Mouse (Mus musculus) mouse embryonic stem cell (cell line): ENCODE measurements around the gene A3galt2.

Experiments
- in situ Hi-C, 2 experiments: fragments of 300-500 bp; cut with MboI; formaldehyde crosslinking; loops; 1 replicate in 1 of 2; 3 replicates in 1 of 2; pipeline ENCODE4 v1.14.3; 2019 to 2020; ENCODE audit warnings: low sequenced_read_pairs in 2 of 2, low pct_unique_long_range_greater_than_20kb in 1 of 2, mixed read lengths in 1 of 2; ENCODE audit not compliant: unreplicated experiment in 1 of 2

Gene A3galt2

DNA sequence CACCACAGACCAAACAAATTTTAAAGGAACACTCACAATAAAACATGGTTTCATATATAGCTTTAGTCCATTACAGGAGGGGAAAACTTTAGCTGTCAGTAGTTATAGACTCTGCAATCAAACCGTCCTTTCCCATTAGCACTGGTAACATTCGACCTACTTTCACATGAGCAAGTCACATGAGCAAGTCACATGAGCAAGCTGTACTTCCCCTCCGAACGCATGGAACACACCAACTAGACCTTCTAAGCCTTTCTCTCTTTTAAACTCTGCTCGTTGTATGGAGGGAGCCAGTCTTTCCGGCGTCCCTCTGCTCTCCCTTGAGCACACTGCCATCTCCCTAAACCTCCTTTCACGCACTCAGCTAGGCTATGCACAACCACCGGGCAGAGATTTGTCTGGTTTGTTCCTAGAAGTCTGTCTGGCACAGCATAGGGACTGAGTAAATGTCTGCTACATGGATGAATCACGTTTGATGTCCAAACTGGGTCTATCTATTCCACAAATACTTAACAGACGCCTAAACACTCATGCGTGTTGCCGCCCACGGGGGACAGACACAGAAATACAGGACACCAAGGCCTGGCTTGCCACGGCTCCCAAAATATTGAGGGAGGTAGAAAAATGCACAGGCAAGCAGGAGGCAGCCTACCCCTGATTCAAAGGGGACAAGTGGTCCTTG is 29.9 kb downstream of the A3galt2 start:
- in situ Hi-C loops: no loop called here

DNA sequence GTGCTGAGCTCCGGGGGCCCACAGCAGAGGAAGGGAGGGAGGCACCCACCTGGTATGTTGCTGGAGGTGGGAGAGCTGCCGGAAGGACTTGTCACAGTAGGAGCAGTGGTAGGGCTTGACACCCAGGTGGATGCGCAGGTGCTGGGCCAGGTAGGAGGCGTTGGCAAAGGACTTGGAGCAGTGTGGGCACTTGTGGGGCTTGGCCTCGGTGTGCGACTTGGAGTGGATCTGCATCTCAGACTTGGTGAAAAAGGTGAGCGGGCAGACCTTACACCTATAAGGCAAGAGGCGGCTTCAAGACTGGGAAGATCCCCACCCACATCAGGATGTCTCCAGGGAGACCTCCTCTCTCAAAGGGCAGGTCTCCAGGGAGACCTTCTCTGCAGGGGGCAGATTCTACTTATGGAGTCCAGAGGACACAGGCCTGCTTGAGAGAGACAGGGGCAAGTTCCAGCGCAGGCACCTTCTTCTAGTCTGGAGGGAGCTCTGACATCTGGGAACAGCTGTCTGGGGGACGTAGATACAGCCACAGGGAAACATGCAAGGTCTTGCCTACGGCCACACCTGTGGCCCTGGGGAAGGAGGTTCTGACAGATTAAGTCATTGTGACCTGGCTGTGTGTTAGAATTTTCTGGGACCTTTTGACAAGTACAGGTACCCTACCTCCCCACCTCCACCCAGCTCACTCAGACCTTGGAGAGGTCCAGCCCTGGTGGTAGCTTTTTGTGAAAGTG is 30.9 kb downstream of the A3galt2 start:
- in situ Hi-C loops: no loop called here

DNA sequence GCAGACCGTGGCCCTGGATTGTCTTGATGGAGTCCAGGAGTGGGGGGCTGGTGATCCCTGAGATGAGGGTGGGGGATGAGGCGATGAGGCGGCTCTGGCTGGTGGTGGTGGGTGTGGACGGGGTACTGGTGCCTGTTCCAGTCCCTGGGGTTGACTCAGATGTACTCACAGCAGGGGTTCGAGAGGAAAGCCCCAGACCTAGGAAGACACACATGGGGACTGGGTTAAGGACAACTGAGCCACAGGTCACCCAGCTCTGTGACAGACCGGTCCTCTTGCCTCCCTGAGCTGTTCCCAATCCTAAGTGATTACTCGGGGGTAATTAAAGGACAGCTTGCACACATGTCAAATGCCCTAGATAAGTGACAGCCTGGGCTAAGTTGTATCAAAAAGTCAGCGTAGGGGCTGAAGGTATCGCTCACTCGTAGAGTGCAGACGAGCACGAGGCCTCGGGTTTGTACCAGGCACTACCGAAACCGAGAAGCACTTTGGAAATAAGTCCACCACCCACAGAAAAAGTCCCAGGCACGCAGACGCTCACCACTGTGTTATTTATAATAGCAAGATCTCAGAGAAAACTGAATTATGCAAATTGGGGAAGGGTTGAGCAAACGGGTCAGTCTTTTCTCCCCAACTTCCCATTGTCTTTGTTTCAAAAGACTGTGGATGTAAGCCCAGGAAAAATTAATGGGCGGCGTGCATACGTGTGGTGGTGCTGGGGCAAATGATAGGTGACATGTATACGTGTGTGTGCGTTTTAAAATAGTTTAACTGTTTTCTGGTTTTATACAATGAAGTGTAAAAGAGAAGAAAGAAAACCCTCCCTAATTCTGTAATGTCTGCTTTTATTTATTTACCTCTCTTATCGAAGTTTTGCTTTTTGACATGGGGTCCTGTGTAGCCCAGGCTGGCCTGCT is 32.1 kb downstream of the A3galt2 start:
- in situ Hi-C loops: no loop called here

DNA sequence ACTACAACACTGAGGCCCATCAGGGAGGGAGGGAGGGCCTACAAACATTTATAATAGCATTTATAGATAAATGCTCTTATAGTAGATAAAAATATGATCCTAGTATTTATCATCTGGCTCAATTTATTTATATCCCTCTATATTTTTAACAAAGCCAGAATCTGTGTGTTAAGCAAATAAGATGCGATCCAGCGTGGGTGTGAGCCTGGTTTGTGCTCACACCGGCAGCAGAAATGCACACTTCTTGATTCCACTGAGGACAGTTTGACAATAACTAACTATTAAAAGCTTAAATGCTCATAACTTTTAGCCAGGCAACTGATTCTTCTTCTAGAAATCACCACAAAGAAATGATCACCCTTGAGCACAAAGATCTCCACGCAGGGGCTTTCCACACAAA is 32.9 kb downstream of the A3galt2 start:
- in situ Hi-C loops: no loop called here

DNA sequence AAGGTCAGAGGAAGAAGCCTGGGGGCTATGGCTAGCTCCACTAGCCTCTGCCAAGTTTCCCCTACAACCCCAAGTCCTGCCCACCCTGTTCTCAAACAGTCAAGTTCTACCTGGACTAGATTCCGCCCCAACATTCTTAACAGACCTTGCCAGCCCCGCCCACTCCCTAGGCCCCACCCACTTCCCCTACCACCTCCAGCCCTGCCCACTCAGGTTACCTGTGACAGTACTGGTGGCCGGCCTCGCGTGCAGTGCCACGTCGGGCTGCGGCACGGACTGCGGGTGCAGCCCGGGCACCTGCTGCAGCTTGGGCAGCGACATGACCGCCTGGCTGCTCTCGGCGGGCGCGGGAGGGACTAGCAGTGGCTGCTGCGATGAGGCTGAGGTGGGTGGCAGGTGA is 34.5 kb downstream of the A3galt2 start:
- in situ Hi-C loops: no loop called here

DNA sequence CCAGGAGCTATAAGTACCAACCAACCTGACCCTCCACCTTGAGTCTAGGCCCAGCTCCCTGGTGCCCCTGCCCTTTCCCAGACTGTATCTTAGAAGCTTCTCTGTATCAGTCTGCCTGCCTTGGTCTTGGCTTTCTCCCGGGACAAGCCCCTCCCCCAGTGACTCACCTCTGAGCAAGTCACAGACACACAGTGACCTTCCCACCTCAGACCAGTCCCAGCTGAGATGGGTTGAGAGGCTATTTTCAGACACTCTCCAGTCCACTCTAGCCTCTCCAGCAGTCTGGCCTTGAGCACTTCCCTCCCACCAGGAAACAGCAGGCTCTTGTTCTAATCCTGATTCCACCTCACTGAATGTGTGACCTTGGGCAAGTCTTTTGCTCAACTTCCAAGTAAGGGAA is 38.5 kb downstream of the A3galt2 start:
- in situ Hi-C loops: no loop called here

DNA sequence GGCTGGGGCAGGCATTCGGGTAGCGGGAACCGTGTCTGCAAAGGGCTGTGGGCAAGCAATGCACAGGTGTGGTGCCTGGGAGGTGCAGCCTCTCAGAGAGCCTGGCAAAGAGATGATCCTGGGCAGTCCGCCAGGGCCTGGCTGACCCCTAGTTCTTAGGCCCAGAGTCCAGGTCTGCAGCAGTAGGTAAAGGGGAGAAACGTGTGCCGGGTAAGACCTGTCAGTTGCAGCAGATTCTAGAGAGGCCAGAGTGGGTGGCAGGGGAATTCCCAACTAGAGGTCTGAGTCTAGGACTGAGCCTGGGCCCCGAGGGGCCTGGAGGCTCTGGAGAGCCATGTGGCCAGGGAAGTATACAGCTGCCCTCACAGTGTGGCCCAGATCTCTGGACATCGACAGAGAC is 39.0 kb downstream of the A3galt2 start:
- in situ Hi-C loops: no loop called here

DNA sequence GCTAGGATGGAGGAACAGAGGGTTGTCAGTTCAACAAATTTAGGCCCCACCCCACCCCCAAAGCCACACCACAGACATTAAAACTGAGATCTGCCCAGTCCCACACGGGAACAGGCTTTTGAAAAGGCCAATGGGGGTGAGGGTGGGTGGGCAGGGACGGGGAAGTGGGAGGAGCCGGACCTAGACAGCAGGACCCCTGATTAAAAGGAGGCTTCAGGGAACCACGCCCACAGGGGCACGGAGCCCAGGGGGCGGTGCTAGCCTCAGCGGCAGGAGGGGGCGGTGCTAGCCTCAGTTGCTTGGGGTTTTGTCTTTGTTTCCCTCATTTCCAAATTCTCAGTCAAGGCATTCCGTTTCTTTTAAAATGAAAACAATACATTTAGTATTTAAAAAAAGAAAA is 40.4 kb downstream of the A3galt2 start:
- in situ Hi-C loops: no loop called here

DNA sequence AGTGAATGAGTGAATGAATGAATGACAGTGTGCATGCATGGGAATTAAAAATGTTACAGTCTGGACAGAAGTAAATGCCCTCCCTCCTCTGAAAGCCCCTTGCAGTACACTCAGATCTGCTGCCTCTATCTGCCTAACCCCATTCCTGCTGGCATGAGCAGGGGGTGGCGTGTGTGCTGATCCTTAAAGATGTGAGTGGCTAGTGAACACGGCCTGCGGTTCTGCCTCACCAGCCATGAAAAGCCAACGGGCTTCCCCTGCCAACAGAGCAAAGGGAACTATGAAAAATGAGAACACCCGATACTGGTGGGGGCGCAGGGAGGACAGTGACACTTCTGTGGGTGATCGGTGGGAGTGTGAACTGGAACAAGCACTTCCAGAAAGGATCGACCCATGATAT is 41.6 kb downstream of the A3galt2 start:
- in situ Hi-C loops: no loop called here

DNA sequence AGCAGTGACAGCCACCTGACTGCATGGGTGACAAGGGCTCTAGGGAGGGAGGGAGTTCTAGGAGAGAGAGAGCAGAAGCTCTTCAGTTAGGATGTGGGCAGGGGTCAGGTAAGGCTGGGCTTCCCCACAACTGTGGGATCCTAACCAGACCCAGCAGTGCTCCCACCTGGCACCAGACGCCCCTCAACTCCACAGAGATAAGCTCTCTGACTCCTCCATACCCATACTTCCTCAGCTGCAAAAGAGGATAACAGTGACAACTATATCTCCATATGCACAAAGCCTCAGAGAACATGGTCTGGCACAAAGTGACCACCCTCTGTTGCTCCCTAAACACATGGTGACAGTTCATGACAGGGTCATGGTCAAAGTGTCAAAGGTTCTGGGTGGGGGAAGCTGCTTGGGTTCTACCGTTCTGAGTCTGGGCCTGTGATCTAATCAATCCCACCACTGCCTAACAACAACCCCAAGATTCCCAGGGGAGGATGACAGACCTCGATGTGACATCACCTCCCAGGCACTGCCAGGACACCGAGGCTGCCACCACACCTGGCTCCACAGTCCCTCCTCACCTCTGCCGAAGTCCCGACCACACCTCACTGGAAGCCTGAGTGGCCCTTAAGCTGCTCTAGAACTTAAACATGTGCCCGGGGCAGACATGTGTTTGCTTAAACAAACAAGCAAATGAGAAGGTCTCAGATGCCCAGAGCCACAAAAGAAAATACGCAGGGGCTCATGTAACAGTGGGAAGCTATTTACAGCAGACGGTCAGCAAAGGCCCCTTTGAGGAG is 46.7 kb downstream of the A3galt2 start:
- in situ Hi-C loops: no loop called here

DNA sequence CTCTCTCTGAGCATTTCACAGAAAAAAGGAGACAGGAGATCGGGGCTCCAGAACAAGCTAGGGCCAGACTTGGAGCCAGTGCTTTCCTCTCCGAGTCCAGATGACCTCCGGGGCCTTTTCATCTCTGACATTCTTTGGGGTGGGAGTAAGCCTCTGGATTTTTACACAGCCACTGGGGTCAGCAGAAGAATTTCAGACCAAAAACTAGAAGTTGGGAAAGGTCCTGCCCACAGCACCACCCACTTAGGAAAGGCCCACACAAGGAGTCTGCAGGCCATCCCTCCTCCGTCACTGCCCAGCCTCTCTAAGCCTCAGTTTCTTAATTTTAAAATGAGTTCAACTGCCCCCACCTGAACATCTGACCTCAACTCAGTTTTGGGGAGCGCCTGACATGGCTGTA is 48.4 kb downstream of the A3galt2 start:
- in situ Hi-C loops: no loop called here

DNA sequence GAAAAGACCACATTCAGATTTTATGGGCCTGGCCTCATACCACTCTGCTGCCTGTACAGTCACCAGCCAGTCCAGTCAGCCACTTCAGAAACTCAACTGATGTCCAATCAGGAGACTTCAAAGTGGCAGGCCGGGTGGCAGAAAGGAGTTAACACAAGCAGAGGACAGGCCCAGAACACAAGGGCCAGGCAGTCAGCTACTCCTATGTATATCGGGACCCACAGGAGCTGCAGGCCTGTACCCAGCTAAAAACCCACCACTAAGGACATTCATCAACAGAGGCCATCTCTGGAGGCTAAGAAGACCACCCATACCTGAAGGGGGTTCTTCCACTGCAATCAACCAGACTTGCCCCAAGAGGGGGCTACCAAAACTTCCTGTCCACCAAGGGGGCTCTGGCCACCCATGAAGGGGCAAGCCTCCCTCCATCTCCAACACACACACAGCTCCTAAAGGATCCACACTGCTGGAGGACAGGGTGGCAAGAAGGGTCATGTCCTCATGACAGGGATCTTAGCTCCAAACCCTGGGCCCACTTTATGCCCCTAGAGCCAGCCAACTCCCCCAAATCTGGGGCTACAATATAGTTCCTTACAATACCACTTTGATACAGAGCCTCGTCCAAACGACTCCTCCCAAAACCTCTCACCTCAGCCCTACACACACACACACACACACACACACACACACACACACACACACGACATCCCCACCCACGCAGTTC is 49.4 kb downstream of the A3galt2 start:
- in situ Hi-C loops: no loop called here

DNA sequence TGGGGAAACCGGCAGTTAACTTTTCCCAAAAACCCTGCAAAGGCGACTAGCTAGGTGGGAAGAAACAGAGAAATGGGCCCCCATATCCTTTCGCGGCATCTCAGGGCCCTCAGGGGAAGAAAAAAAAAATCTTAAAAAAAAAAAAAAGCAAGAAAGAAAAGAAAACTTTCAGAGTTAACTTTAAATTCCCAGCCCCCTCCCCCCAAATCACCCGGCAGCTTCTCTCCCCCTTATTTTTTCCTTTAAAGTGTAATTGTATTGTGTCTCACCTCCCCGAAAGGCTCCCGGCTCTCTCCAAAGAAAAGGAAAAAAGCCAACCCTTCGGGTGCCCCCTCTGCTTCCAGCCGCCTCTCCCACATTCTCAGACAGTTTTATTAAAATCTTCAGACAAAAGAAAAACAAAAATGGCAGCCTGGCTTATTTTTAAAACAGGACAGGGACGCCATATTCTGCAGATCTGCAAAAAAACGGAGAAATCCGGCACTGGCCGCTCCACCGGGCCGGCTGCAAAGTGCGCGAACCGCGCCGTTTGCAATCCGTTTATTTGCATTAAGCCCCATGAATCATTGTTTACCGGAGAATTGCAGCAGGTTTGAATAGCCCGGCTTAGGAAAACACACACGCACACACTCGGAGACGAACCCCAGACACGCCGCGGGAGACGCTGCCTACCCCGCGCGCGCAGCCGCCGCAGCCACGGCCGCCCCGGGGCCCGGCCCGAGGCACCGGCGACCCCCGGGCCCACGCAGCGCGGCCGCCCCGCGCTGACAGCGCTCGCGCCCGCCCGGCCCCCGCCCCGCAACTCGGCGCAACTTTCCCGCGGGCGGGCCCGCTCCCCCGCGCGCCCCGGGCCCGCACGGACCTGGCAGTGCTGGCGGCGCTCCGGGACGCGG is 50.2 kb downstream of the A3galt2 start:
- in situ Hi-C loops: no loop called here

DNA sequence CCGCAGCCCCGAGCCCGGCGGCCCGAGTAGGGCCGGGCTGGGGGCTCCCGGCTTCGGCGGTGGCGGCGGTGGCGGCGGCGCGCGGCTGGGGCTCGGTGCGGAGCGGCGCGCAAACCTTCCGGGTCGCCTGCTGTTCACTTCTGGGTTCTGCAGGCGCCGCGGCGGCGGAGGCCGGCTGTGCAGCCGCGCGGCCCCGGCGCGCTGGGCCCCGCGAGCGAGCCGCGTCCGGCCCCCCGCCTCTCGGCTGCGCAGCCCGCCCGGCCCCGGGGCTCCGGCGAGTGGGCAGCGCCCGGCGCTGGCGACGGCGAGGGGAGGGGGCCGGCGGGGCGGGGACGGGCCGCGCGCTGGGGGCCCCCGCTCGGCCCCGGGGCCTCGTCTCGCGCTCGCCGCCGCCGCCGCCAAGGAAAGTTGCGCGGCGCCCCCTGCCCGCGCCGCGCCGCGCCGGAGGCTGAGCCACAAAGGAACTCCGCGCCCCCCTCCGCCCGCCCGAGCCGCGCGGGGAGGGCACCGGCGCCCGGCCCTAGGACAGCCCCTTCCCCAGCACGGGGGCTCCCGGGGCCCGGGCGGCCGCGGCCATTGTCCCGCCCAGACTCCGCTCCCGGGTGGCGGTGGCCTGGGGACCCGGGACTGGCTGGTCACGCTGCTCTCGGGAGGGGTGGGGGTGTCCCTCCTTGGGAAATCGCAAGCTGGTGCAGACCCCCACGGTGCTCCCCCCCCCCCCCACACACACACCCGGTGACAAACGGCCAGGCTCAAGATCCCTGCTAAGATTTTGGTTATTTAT is 51.1 kb downstream of the A3galt2 start, which contains the start of gene Zfp362:
TSS of gene Zfp362 (minus strand) at position 3 of the 784 bp plus-strand sequence.
- in situ Hi-C loops: no loop called here

DNA sequence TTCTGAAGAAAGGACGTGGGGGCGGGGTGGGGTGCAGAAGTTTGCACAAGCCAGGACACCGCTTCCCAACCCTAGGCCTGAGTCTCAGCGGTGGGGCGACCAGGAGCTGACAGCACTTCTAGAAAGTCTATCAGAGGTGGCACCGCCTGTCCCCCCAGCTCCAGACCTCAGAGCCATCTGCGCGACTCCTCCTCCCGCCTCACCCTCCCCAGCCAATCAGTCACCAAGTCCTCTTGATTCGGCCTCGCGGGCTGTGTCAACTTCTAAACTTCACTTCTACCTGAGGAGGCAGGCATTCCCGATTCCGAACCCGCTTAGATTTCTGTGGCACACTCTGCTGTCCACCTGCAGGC is 51.6 kb downstream of the A3galt2 start:
- in situ Hi-C loops: no loop called here

DNA sequence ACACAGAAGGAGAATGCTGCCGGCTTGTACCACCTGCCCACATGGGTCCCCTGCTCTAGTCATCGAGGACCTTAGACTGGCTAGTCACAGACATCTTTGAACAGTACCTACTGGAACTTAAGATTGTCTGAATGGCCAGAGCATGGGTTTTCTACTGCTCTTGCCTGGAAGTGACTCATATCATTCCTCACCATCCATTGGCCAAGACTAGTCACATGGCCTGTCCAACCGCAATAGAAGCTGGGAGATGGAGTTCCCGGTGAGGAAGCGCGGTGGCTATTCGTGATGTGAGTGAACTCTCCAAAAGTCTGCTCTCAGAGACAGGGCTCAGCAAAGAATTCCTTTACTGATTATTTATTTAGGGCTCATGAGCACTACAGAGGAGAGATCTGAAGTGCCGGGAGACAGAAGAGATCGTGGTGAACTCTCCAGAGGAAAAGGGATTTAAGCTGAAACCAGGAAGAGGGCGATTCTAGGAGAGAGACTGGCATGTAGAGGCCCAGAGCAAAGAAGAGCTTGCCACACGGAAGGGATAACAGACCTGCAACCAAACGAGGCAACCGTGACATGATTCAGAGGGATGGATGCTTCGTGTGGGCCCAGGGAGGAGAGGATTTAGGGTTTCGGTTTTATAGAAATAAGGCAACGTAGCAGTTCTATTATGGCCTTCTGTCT is 56.4 kb downstream of the A3galt2 start:
- in situ Hi-C loops: no loop called here
